Mouse (Mus musculus): ENCODE measurements around the gene Sart3. TPM values are rescaled to one million over a fixed set of nuclear protein-coding genes. Genes with fewer than 3 reads are reported as not detected.

The Sart3 gene
- polyA plus RNA-seq, 1 experiment = 47.6 TPM

- no peak for TF ChIP-seq GATA1 (IDR thresholded peaks at IDR 0.05; ENCODE audit: low read length)
Measured at GRCm38 (mm10) chr5:113797149-113797882, 25.0 kb upstream of the Sart3 start.

GRCm38 (mm10) chr5:113796401-113797148 lies 24.3 kb upstream of the Sart3 start:
- no peak for TF ChIP-seq GATA1 (IDR thresholded peaks at IDR 0.05; ENCODE audit: low read length)

GRCm38 (mm10) chr5:113791197-113792095 lies 19.1 kb upstream of the Sart3 start:
- TF ChIP-seq GATA1 (IDR thresholded peaks at IDR 0.05; ENCODE audit: low read length) = no peak

- no peak for TF ChIP-seq GATA1 (IDR thresholded peaks at IDR 0.05; ENCODE audit: low read length)
Measured at GRCm38 (mm10) chr5:113790453-113791196, 18.3 kb upstream of the Sart3 start.

GRCm38 (mm10) chr5:113789075-113789788 lies 16.9 kb upstream of the Sart3 start:
- TF ChIP-seq GATA1 (IDR thresholded peaks at IDR 0.05; ENCODE audit: low read length) = no peak

GRCm38 (mm10) chr5:113788645-113789044 lies 16.3 kb upstream of the Sart3 start:
- no peak for TF ChIP-seq GATA1 (IDR thresholded peaks at IDR 0.05; ENCODE audit: low read length)

GRCm38 (mm10) chr5:113786985-113787384 lies 14.7 kb upstream of the Sart3 start:
- TF ChIP-seq GATA1 (IDR thresholded peaks at IDR 0.05; ENCODE audit: low read length) = no peak

GRCm38 (mm10) chr5:113783581-113784001 lies 11.3 kb upstream of the Sart3 start:
- no peak for TF ChIP-seq GATA1 (IDR thresholded peaks at IDR 0.05; ENCODE audit: low read length)

GRCm38 (mm10) chr5:113782624-113783023 lies 10.3 kb upstream of the Sart3 start:
- no peak for TF ChIP-seq GATA1 (IDR thresholded peaks at IDR 0.05; ENCODE audit: low read length)

- no peak for TF ChIP-seq GATA1 (IDR thresholded peaks at IDR 0.05; ENCODE audit: low read length)
Measured at GRCm38 (mm10) chr5:113781875-113782274, 9.6 kb upstream of the Sart3 start.

GRCm38 (mm10) chr5:113781254-113781653 lies 8.9 kb upstream of the Sart3 start:
- no peak for TF ChIP-seq GATA1 (IDR thresholded peaks at IDR 0.05; ENCODE audit: low read length)

GRCm38 (mm10) chr5:113780763-113781162 lies 8.5 kb upstream of the Sart3 start:
- no peak for TF ChIP-seq GATA1 (IDR thresholded peaks at IDR 0.05; ENCODE audit: low read length)

- no peak for TF ChIP-seq GATA1 (IDR thresholded peaks at IDR 0.05; ENCODE audit: low read length)
Measured at GRCm38 (mm10) chr5:113780082-113780752, 7.9 kb upstream of the Sart3 start.

GRCm38 (mm10) chr5:113779569-113779968 lies 7.3 kb upstream of the Sart3 start:
- TF ChIP-seq GATA1 (IDR thresholded peaks at IDR 0.05; ENCODE audit: low read length) = no peak
